Mouse (Mus musculus) bone marrow macrophage, adult 2 months (primary cell): ENCODE data around the gene Tmie. TPM values are rescaled to one million over a fixed set of nuclear protein-coding genes. Genes with fewer than 3 reads are reported as not detected.

ENCODE experiments used
- H3K27ac ChIP-seq: 2 replicates; pipeline ENCODE4 v1.5.1; 2012; ENCODE audit warnings: low read depth, low read length; ENCODE audit not compliant: insufficient read depth
- H3K4me1 ChIP-seq: 2 replicates; pipeline ENCODE4 v1.6.1; 2012; ENCODE audit warnings: low read length; ENCODE audit not compliant: control insufficient read depth, insufficient read depth
- H3K4me3 ChIP-seq: 2 replicates; pipeline ENCODE4 v1.5.1; 2012; ENCODE audit warnings: mild to moderate bottlenecking, low read length, moderate library complexity; ENCODE audit not compliant: insufficient read depth
- CTCF ChIP-seq: IDR thresholded peaks from 2 replicates; pipeline ENCODE4 v1.5.1; 2012; ENCODE audit warnings: low read depth, mild to moderate bottlenecking, low read length, moderate library complexity
- POLR2A ChIP-seq: IDR thresholded peaks from 2 replicates; pipeline ENCODE4 v1.6.1; 2012; ENCODE audit warnings: mild to moderate bottlenecking, low read depth, low read length, borderline replicate concordance
- polyA plus RNA-seq: library from polyadenylated mRNA; stranded (reverse); fragments of >200 nt; gene quantifications from 2 replicates; pipeline ENCODE4 v1.2.4, GENCODE M21; 2012; ENCODE audit not compliant: missing spikeins, insufficient read depth, insufficient read length

The Tmie gene
- polyA plus RNA-seq, 1 experiment, result not detected

- peaks cover 3% of the 10 kb centered on the region; the same call in 1 of the 2 replicates for H3K4me1 ChIP-seq
These were observed 27.4 kb upstream of the Tmie start for GRCm38 (mm10) chr9:110907201-110907837.

GRCm38 (mm10) chr9:110902271-110902670 lies 22.4 kb upstream of the Tmie start:
- Histone ChIP-seq H3K4me1 (no peaks in the 10 kb centered on the region), H3K4me3 (no peak overlapping the region), H3K27ac (no peak overlapping the region)
- no peak for TF ChIP-seq CTCF
- TF ChIP-seq POLR2A, result no peak

More at GRCm38 (mm10) chr9:110907201-110907837, 27.4 kb upstream of the Tmie start:
- no peak overlapping the region for H3K4me3 ChIP-seq
- TF ChIP-seq POLR2A (no peak), CTCF (no peak)
- no peak overlapping the region for H3K27ac ChIP-seq

- no peak overlapping the region for H3K4me3 ChIP-seq
- H3K27ac ChIP-seq, result no peak overlapping the region
- no peak for TF ChIP-seq CTCF
- no peak for TF ChIP-seq POLR2A
- no peaks in the 10 kb centered on the region for H3K4me1 ChIP-seq
These were observed 21.3 kb upstream of the Tmie start for GRCm38 (mm10) chr9:110901204-110901603.

GRCm38 (mm10) chr9:110899451-110900008 lies 19.6 kb upstream of the Tmie start:
- H3K27ac ChIP-seq, result no peak overlapping the region
- TF ChIP-seq POLR2A (no peak), CTCF (no peak)
- H3K4me1 ChIP-seq, result no peaks in the 10 kb centered on the region
- no peak overlapping the region for H3K4me3 ChIP-seq

GRCm38 (mm10) chr9:110896595-110896994 lies 16.7 kb upstream of the Tmie start:
- no peak overlapping the region for H3K4me3 ChIP-seq

GRCm38 (mm10) chr9:110895994-110896393 lies 16.1 kb upstream of the Tmie start:
- TF ChIP-seq POLR2A (no peak), CTCF (no peak)
- Histone ChIP-seq H3K4me3 (no peak overlapping the region), H3K4me1 (0 out of 2 replicates have a peak, but pooled peaks cover 2% of the 10 kb centered on the region), H3K27ac (no peak overlapping the region)

More at GRCm38 (mm10) chr9:110896595-110896994, 16.7 kb upstream of the Tmie start:
- Histone ChIP-seq H3K27ac (no peak overlapping the region), H3K4me1 (0 out of 2 replicates have a peak, but pooled peaks cover 2% of the 10 kb centered on the region)
- TF ChIP-seq POLR2A, result no peak
- TF ChIP-seq CTCF, result no peak

GRCm38 (mm10) chr9:110895507-110895906 lies 15.6 kb upstream of the Tmie start:
- H3K27ac ChIP-seq, result no peak overlapping the region
- no peak overlapping the region for H3K4me3 ChIP-seq
- no peak for TF ChIP-seq CTCF
- TF ChIP-seq POLR2A, result no peak
- H3K4me1 ChIP-seq, result 0 out of 2 replicates have a peak, but pooled peaks cover 4% of the 10 kb centered on the region

- H3K4me3 ChIP-seq, result no peak overlapping the region
- H3K4me1 ChIP-seq, result peaks cover 13% of the 10 kb centered on the region; the same call in 1 of the 2 replicates
- no peak for TF ChIP-seq CTCF
- TF ChIP-seq POLR2A, result no peak
- H3K27ac ChIP-seq, result no peak overlapping the region
These were observed 13.5 kb upstream of the Tmie start for GRCm38 (mm10) chr9:110893429-110893828.

GRCm38 (mm10) chr9:110892552-110892951 lies 12.6 kb upstream of the Tmie start:
- H3K27ac ChIP-seq, result no peak overlapping the region
- TF ChIP-seq POLR2A (no peak), CTCF (no peak)
- no peak overlapping the region for H3K4me3 ChIP-seq
- peaks cover 20% of the 10 kb centered on the region for H3K4me1 ChIP-seq
